Mouse (Mus musculus): ENCODE data around the gene Xpr1.

- TF ChIP-seq CTCF (IDR thresholded peaks at IDR 0.05; ENCODE audit: low read depth) (no peak), EP300 (IDR thresholded peaks at IDR 0.05; ENCODE audit: low read depth) (no peak)
Measured at GRCm38 (mm10) chr1:155335963-155336362, 81.3 kb downstream of the Xpr1 start.

Data from liver, embryonic 14.5 days (tissue).